Mouse (Mus musculus): Measurements from ENCODE around the gene Rhot2. TPM values are rescaled to one million over a fixed set of nuclear protein-coding genes. Genes with fewer than 3 reads are reported as not detected.
"Not testable (repeated sequence)": the region's sequence is repeated elsewhere in the genome, so short reads cannot be mapped to it uniquely, and the experiment has no call there.

Gene Rhot2
- total RNA-seq, 2 experiments from 2014 or later = 95.6 to 97.8 TPM

- DNase-seq (ENCODE audit: low spot score in 2 of 2) = no peak
Observed at GRCm38 (mm10) chr17:25830200-25830753, 14.4 kb downstream of the Rhot2 start.

GRCm38 (mm10) chr17:25829558-25830017, 15.1 kb downstream of the Rhot2 start:
- DNase-seq (ENCODE audit: low spot score in 2 of 2) = no peak

GRCm38 (mm10) chr17:25828712-25829557, 15.7 kb downstream of the Rhot2 start, which contains the start of gene Jmjd8:
Gene Jmjd8 (plus strand): TSS chr17:25828867.
- DNase-seq (ENCODE audit: low spot score in 2 of 2) = peak; percentile 84 to 85

GRCm38 (mm10) chr17:25828223-25828594, 16.4 kb downstream of the Rhot2 start:
- no peak for DNase-seq (ENCODE audit: low spot score in 2 of 2)

- DNase-seq (ENCODE audit: low spot score in 2 of 2) = no peak
Observed at GRCm38 (mm10) chr17:25827546-25828222, 17.0 kb downstream of the Rhot2 start.

- DNase-seq (ENCODE audit: low spot score in 2 of 2) = no peak
Observed at GRCm38 (mm10) chr17:25827011-25827410, 17.6 kb downstream of the Rhot2 start.

GRCm38 (mm10) chr17:25825984-25826570, 18.6 kb downstream of the Rhot2 start:
- no peak for DNase-seq (ENCODE audit: low spot score in 2 of 2)

- DNase-seq (ENCODE audit: low spot score in 2 of 2) = no peak
Observed at GRCm38 (mm10) chr17:25825311-25825710, 19.3 kb downstream of the Rhot2 start.

GRCm38 (mm10) chr17:25824362-25825142, 20.1 kb downstream of the Rhot2 start:
- DNase-seq (ENCODE audit: low spot score in 2 of 2) = no peak

- DNase-seq (ENCODE audit: low spot score in 2 of 2) = peak; percentile 78 to 90
Observed at GRCm38 (mm10) chr17:25823452-25823851, 21.2 kb downstream of the Rhot2 start, which contains the start of gene Wdr24. Gene Wdr24 (plus strand): TSS chr17:25823627.

GRCm38 (mm10) chr17:25818851-25819780, 25.5 kb downstream of the Rhot2 start:
- DNase-seq (ENCODE audit: low spot score in 2 of 2) = no peak

GRCm38 (mm10) chr17:25817662-25818061, 27.0 kb downstream of the Rhot2 start:
- DNase-seq (ENCODE audit: low spot score in 2 of 2) = no peak

- DNase-seq (ENCODE audit: low spot score in 2 of 2) = peak; percentile 70 to 80
Observed at GRCm38 (mm10) chr17:25813471-25813870, 31.2 kb downstream of the Rhot2 start.

- no peak for DNase-seq (ENCODE audit: low spot score in 2 of 2)
Observed at GRCm38 (mm10) chr17:25810890-25811289, 33.8 kb downstream of the Rhot2 start.

- no peak for DNase-seq (ENCODE audit: low spot score in 2 of 2)
Observed at GRCm38 (mm10) chr17:25809606-25810340, 34.9 kb downstream of the Rhot2 start.

GRCm38 (mm10) chr17:25808789-25809605, 35.7 kb downstream of the Rhot2 start, which contains the start of gene Fbxl16:
Gene Fbxl16 (plus strand): TSS chr17:25809085.
- peak; percentile 86 to 93 for DNase-seq (ENCODE audit: low spot score in 2 of 2)

GRCm38 (mm10) chr17:25808028-25808427, 36.6 kb downstream of the Rhot2 start:
- DNase-seq (ENCODE audit: low spot score in 2 of 2) = no peak

- DNase-seq (ENCODE audit: low spot score in 2 of 2) = not testable (repeated sequence)
Observed at GRCm38 (mm10) chr17:25807452-25807851, 37.2 kb downstream of the Rhot2 start.

Measured in layer of hippocampus, postnatal 14 days (tissue).